Mouse (Mus musculus) heart, postnatal 25 days (tissue): Measurements from ENCODE around the gene Emc4. TPM values are rescaled to one million over a fixed set of nuclear protein-coding genes. Genes with fewer than 3 reads are reported as not detected.

ENCODE experiments used
- DNase-seq: peaks from one replicate; pipeline ENCODE4 v3.0.0; 2022; ENCODE audit warnings: low spot score
- intact Hi-C: fragments of 180-260 bp; cut with DNase I; formaldehyde crosslinking; loops from one replicate; pipeline ENCODE4 v1.15.1; 2025
- total RNA-seq, 2 experiments: library from RNA; stranded (reverse); gene quantifications; 2 replicates each; pipeline ENCODE4 v1.2.3; 2021

Gene Emc4
- total RNA-seq, 2 experiments from 2014 or later: 60.5 to 61.0 TPM

- no peak for DNase-seq
- intact Hi-C loops: loop anchor here (10.0 kb wide), 1 partner anchor 103 kb away; no protein-coding TSS in a partner anchor
Measured at GRCm38 (mm10) chr2:112348246-112348645, 19.6 kb downstream of the Emc4 start.

- no peak for DNase-seq
- intact Hi-C loops: loop anchor here (10.0 kb wide), 1 partner anchor 96 kb away; no protein-coding TSS in a partner anchor
Measured at GRCm38 (mm10) chr2:112341117-112341516, 26.7 kb downstream of the Emc4 start.

GRCm38 (mm10) chr2:112339736-112340135, 28.1 kb downstream of the Emc4 start:
- DNase-seq: no peak
- intact Hi-C loops: loop anchor here (10.0 kb wide), 2 partner anchors 75 to 95 kb away; partner anchors contain the start of genes Gm21985, Nop10 and Slc12a6

- intact Hi-C loops: loop anchor here (10.0 kb wide), 1 partner anchor 72 kb away; the partner anchor contains the start of genes Gm21985, Nop10 and Slc12a6
- DNase-seq: no peak
Measured at GRCm38 (mm10) chr2:112337211-112337610, 30.6 kb downstream of the Emc4 start.

- intact Hi-C loops: loop anchor here (10.0 kb wide), 1 partner anchor 67 kb away; the partner anchor contains the start of genes Gm21985, Nop10 and Slc12a6
- no peak for DNase-seq
Measured at GRCm38 (mm10) chr2:112332051-112332898, 35.6 kb downstream of the Emc4 start.

- intact Hi-C loops: no loop called here
- DNase-seq: no peak
Measured at GRCm38 (mm10) chr2:112328069-112328777, 39.6 kb downstream of the Emc4 start.

- DNase-seq: no peak
- intact Hi-C loops: no loop called here
Measured at GRCm38 (mm10) chr2:112318905-112319304, 48.9 kb downstream of the Emc4 start.

- DNase-seq: no peak
- intact Hi-C loops: no loop called here
Measured at GRCm38 (mm10) chr2:112318227-112318626, 49.6 kb downstream of the Emc4 start.

GRCm38 (mm10) chr2:112315638-112316037, 52.2 kb downstream of the Emc4 start:
- intact Hi-C loops: no loop called here
- DNase-seq: no peak

Other genes starting within 250 kb of the Emc4 start
- gene Olfr1316, start 233.1 kb downstream of the Emc4 start, total RNA-seq: not detected
- not detected for gene Olfr1317, start 227.7 kb downstream of the Emc4 start, total RNA-seq
- gene Olfr1318, start 213.8 kb downstream of the Emc4 start, total RNA-seq: not detected
- gene Lpcat4, start 128.6 kb downstream of the Emc4 start, total RNA-seq: 1 to 10 TPM; 2.6 to 3.3 TPM
- gene Nutm1, start 108.7 kb downstream of the Emc4 start, total RNA-seq: not detected
- gene Nop10, start 106.1 kb downstream of the Emc4 start, total RNA-seq: 10 to 100 TPM; 62.2 to 64.3 TPM
- 10 to 100 TPM; 34.9 to 37.3 TPM for gene Slc12a6, start 102.2 kb downstream of the Emc4 start, total RNA-seq
- under 1 TPM; 0.55 to 0.59 TPM for gene Gm21985, start 101.7 kb downstream of the Emc4 start, total RNA-seq
- gene Katnbl1, start 11.2 kb upstream of the Emc4 start, total RNA-seq: 1 to 10 TPM; 4.6 to 4.7 TPM
- gene Emc7, start 87.0 kb upstream of the Emc4 start, total RNA-seq: 10 to 100 TPM; 15.3 to 15.8 TPM
- gene Chrm5, start 112.7 kb upstream of the Emc4 start, total RNA-seq: not detected
- gene Aven, start 124.9 kb upstream of the Emc4 start, total RNA-seq: 10 to 100 TPM; 16.3 to 18.3 TPM